Mouse (Mus musculus): Measurements from ENCODE around the gene Trim17. TPM values are rescaled to one million over a fixed set of nuclear protein-coding genes. Genes with fewer than 3 reads are reported as not detected.

Gene Trim17
- total RNA-seq, 1 experiment from 2014 or later, result not detected

- 0 out of 2 replicates have a peak, but pooled peaks have one; percentile 13 for ATAC-seq (replicated peaks; ENCODE audit: low read depth, poor library complexity, severe bottlenecking)
Measured at GRCm38 (mm10) chr11:58965001-58965760, 10.7 kb downstream of the Trim17 start.

GRCm38 (mm10) chr11:58967346-58967745 is 12.9 kb downstream of the Trim17 start:
- 0 out of 2 replicates have a peak, but pooled peaks have one; percentile 34 for ATAC-seq (replicated peaks; ENCODE audit: low read depth, poor library complexity, severe bottlenecking)

DNA sequence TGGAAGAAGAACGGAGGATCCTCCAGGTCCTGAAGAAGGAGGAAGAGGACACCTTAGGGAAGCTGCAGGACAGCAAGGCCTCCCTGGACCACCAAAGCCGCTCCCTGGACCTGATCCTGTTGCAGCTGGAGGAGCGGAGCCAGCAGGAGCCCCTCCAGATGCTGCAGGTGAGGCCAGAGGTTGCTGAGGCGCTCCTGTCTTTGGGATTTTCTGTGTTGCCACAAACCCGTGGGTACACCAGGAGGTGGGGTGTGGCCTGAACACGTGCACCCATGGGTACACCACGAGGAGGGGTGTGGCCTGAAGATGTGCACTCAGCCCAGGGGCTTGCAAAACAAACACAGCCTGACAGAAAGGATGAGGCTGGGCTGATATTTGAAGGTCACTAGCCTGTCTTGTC is 14.1 kb downstream of the Trim17 start:
- ATAC-seq (replicated peaks; ENCODE audit: low read depth, poor library complexity, severe bottlenecking), result no peak

DNA sequence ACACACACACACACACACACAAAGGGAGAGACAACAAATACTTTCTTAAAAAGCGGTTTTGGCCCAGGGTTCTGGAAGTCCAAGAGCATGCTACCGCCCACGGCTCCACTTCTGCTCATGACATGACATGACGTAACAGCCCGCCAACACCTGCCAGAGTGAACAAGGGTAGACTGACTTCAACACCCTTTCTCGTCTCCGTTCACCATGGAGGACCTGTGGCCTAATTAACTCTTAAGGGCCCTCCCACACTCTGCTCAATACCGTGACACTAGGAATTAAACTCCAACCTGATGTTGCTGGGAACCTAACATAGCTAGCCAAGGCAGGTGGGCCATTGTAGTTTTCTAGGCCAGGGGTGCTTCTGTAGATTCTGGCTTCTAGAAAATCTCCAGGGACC is 14.5 kb downstream of the Trim17 start:
- no peak for ATAC-seq (replicated peaks; ENCODE audit: low read depth, poor library complexity, severe bottlenecking)

DNA sequence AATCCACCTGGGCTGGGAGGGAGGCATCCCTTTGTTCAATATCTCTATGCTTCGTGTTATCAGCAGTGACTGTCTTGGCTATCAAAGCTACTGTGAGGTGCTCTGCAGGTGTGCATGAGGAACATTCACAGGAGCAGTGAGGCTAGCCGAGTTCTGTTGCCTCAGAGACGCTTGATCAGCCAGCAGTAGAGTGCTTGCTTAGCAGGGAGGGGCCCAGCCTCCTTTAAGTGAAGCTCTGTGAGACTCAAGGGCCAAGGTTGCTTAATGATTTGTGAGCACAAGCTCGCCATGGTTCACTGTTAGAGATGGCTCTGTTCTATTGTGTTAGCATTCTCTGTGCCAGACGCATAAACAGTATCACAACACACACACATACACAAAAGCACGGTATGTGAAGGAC is 15.2 kb downstream of the Trim17 start:
- ATAC-seq (replicated peaks; ENCODE audit: low read depth, poor library complexity, severe bottlenecking), result no peak

DNA sequence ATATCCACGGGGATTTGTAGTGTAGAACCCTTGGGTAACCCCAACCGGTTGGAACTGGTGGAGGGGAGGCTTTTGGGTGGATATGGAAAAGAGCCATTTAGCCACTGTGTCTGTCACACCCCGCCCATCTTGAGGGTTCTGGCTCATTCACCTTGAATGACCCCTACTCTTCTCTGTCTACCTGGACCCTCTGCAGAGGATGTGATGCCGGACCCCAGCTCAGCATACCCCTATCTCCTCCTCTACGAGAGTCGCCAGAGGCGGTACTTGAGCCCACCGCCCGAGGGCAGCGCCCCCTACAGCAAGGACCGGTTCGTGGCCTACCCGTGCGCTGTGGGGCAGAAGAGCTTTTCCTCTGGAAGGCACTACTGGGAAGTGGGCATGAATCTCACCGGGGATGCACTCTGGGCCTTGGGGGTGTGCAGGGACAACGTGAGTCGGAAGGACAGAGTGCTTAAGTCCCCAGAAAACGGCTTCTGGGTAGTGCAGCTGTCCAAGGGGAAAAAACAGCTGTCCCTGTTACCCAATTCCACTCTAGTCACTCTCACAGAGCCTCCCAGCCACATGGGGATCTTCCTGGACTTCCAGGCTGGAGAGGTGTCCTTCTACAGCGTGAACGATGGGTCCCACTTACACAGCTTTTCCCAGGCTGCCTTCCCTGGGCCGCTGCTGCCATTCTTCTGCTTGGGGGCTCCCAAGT is 16.5 kb downstream of the Trim17 start:
- ATAC-seq (replicated peaks; ENCODE audit: low read depth, poor library complexity, severe bottlenecking), result no peak

GRCm38 (mm10) chr11:58971796-58972195 is 17.3 kb downstream of the Trim17 start:
- ATAC-seq (replicated peaks; ENCODE audit: low read depth, poor library complexity, severe bottlenecking), result no peak

- no peak for ATAC-seq (replicated peaks; ENCODE audit: low read depth, poor library complexity, severe bottlenecking)
Measured at GRCm38 (mm10) chr11:58974414-58974813, 19.9 kb downstream of the Trim17 start.

- ATAC-seq (replicated peaks; ENCODE audit: low read depth, poor library complexity, severe bottlenecking), result peak; percentile 26; the same call in 1 of the 2 replicates
Measured at GRCm38 (mm10) chr11:58977150-58977549, 22.7 kb downstream of the Trim17 start.

- ATAC-seq (replicated peaks; ENCODE audit: low read depth, poor library complexity, severe bottlenecking), result peak; percentile 9; the same call in 1 of the 2 replicates
Measured at GRCm38 (mm10) chr11:58977607-58978026, 23.1 kb downstream of the Trim17 start.

- peak; percentile 41 for ATAC-seq (replicated peaks; ENCODE audit: low read depth, poor library complexity, severe bottlenecking)
Measured at GRCm38 (mm10) chr11:58978027-58978705, 23.7 kb downstream of the Trim17 start, which contains the start of gene Trim11. Gene Trim11, plus strand, starts transcription at chr11:58978093.

DNA sequence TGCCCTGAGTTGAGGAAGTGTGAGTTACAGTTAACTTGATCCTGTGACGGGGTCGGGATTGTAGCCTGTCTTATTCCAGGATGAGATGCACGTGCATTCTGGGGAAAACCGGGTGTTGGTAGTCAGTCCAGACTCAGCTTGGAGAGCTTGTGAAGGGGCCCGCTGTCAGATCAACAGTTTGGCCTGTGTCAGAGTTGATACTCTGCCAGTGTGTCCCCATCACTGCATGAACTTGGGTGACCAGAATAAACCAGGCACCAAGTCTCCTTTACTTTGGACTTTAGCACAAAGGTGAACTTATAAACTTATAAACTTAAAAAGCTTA is 24.2 kb downstream of the Trim17 start:
- ATAC-seq (replicated peaks; ENCODE audit: low read depth, poor library complexity, severe bottlenecking), result no peak

GRCm38 (mm10) chr11:58979183-58979582 is 24.7 kb downstream of the Trim17 start:
- no peak for ATAC-seq (replicated peaks; ENCODE audit: low read depth, poor library complexity, severe bottlenecking)

DNA sequence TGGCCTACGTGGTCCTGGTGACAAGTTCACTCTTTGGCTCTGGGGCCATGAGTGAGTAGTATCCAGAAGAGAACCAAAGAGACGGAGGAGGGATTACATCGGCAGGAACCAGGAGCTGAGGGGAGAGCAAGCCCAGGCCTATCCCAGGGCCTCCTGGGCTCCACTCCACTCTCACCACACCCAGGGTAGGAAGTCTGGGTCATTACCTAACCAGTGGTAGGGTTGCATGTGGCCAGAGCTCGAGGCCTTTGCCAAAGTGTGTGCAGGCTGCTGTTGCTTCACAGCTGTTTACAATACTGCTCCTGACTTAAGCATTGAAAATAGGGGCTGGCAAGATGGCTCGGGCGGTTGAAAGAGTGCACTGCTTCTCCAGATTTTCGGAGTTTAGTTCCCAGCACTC is 25.2 kb downstream of the Trim17 start:
- 0 out of 2 replicates have a peak, but pooled peaks have one; percentile 16 for ATAC-seq (replicated peaks; ENCODE audit: low read depth, poor library complexity, severe bottlenecking)

DNA sequence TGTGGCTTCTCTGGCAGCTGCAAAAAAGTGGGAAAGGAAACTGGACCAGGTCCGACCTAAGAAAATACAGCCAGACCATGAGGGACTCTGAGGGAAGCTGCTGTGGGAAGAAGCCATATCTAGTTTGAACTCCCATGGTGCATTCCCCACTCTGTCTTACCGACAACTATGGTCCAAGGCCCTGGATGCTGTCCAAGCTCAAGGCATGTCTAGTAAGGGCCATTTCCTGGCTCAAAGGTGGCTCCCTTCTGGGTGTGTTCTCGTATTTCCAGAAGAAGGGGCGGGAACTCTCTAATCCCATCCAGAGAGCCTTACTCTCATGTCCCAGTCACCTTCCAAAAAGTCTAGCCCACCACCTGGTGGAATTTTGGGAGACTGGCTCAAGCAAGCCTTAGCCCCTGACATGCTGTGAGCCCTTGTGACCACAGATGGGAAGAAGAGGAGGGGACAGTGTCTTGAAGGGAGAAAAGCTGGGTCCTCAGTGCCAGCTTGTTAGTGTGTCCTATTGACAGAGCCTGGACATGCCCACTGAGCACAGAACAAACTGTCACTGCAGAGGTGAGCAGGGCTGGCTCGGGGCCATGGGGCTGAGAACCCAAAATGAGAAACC is 26.0 kb downstream of the Trim17 start:
- no peak for ATAC-seq (replicated peaks; ENCODE audit: low read depth, poor library complexity, severe bottlenecking)

GRCm38 (mm10) chr11:58981541-58982447 is 27.3 kb downstream of the Trim17 start:
- ATAC-seq (replicated peaks; ENCODE audit: low read depth, poor library complexity, severe bottlenecking), result peak; percentile 45

DNA sequence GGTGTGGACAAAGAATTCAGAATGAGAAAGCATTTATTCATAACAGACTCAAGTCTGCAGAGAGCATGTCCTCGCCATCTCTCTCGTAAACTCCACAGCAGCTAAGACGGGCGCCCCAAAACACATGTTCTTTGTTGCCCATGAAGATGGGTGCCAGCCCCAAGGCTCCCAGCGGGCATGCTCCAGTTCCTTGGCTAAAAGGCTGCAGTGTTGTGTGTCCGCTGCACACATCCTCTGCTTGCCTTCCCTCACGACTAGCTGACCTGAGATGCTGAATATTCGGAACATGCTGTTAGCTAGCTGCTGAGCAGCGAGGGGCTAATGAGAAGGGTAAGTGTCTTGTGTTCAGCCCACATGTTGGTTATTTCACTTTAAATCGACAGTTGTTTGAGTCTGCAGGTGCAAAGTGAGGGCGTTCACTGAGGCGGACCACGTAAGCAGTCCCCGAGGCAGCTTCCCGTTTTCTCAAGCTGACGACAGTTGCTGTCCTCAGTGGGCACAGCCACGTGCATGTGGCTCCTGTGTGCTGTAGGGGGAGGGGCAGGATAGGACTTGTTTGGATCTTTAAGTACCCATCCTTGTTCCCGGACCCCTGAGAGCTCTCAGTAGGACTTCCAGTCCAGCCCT is 28.1 kb downstream of the Trim17 start:
- ATAC-seq (replicated peaks; ENCODE audit: low read depth, poor library complexity, severe bottlenecking), result peak; percentile 50

GRCm38 (mm10) chr11:58983691-58984341 is 29.3 kb downstream of the Trim17 start:
- no peak for ATAC-seq (replicated peaks; ENCODE audit: low read depth, poor library complexity, severe bottlenecking)

Measured in common myeloid progenitor, adult 5-6 weeks (primary cell).